ENCODE assay signal across 12 mouse cellular contexts in genomic region chrX:160146806-160147205, GRCm38 (mm10).
"Had no signal": no experiment of that assay in that cellular context is flagged by ENCODE, and none has a peak within 500 bp of the region (broad histone marks: within the 10 kb centered on the region; RNA-seq: fewer than 3 reads in every experiment).

No protein-coding gene starts in this region.

- DNase-seq: kidney, adult 2 months; kidney, postnatal 14 days; left cerebral cortex, postnatal 4 days; midbrain, embryonic 14.5 days; thymus, adult 18-20 months; thymus, postnatal 14 days had no signal

- H3K9ac ChIP-seq: kidney, embryonic 15.5 days; limb, embryonic 13.5 days; liver, embryonic 12.5 days; neural tube, embryonic 12.5 days had no signal

- H3K9me3 ChIP-seq: kidney, embryonic 15.5 days; limb, embryonic 13.5 days; liver, embryonic 12.5 days; midbrain, embryonic 10.5 days; neural tube, embryonic 12.5 days had no signal

- ATAC-seq: intestine, embryonic 16.5 days; liver, embryonic 12.5 days had no signal

- H3K27me3 ChIP-seq: liver, embryonic 12.5 days; neural tube, embryonic 12.5 days had no signal

- H3K4me3 ChIP-seq: kidney, embryonic 15.5 days; limb, embryonic 13.5 days; liver, embryonic 12.5 days; midbrain, embryonic 10.5 days; neural tube, embryonic 12.5 days had no signal

- H3K4me1 ChIP-seq: kidney, embryonic 15.5 days; limb, embryonic 13.5 days; liver, embryonic 12.5 days; midbrain, embryonic 10.5 days; neural tube, embryonic 12.5 days had no signal

- H3K4me2 ChIP-seq: kidney, embryonic 15.5 days; limb, embryonic 13.5 days; liver, embryonic 12.5 days; neural tube, embryonic 12.5 days had no signal

- H3K36me3 ChIP-seq: kidney, embryonic 15.5 days; limb, embryonic 13.5 days; liver, embryonic 12.5 days; midbrain, embryonic 10.5 days; neural tube, embryonic 12.5 days had no signal

- H3K27ac ChIP-seq: kidney, embryonic 15.5 days; limb, embryonic 13.5 days; liver, embryonic 12.5 days; midbrain, embryonic 10.5 days; neural tube, embryonic 12.5 days had no signal
